Mouse (Mus musculus) C3H10T1/2 (cell line): ENCODE measurements around the gene Tm9sf2. TPM values are rescaled to one million over a fixed set of nuclear protein-coding genes. Genes with fewer than 3 reads are reported as not detected.

Source experiments
- polyA plus RNA-seq, 2 experiments: library from polyadenylated mRNA; unstranded; fragments of >200 nt; fragmentation: generic; extraction: Trizol; gene quantifications; one replicate each; pipeline ENCODE4 v1.2.1; 2012; ENCODE audit warnings: missing spikeins in 2 of 2

The Tm9sf2 gene
- polyA plus RNA-seq, result 10 to 100 TPM in 1 of 2 experiments, 1 to 10 TPM in 1; 4.9 to 33.5 TPM

GRCm38 (mm10) chr14:122106822-122107468 lies at the start of gene Tm9sf2:
Tm9sf2 (plus strand) TSS chr14:122107038.

GRCm38 (mm10) chr14:122181078-122181814 lies 74.4 kb downstream of the Tm9sf2 start, which contains the start of gene Clybl:
Clybl (plus strand) TSS chr14:122181704.

Other genes starting within 250 kb of the Tm9sf2 start
- 10 to 100 TPM; 34.5 to 36.5 TPM for gene Ubac2, start 228.4 kb upstream of the Tm9sf2 start, polyA plus RNA-seq
- gene Gpr18, start 191.3 kb upstream of the Tm9sf2 start, polyA plus RNA-seq, result under 1 TPM; 0.01 to 0.11 TPM
- gene Gpr183, start 141.8 kb upstream of the Tm9sf2 start, polyA plus RNA-seq, result under 1 TPM in 1 of 2 experiments, not detected in 1; 0.05 TPM
- under 1 TPM in 1 of 2 experiments, not detected in 1; 0.13 TPM for gene Timm8a2, start 72.4 kb upstream of the Tm9sf2 start, polyA plus RNA-seq
- gene Clybl, start 74.7 kb downstream of the Tm9sf2 start, polyA plus RNA-seq, result 10 to 100 TPM in 1 of 2 experiments, 1 to 10 TPM in 1; 7.1 to 23.8 TPM